ENCODE assay signal across 14 mouse cellular contexts in genomic region chr8:82858541-82859342, GRCm38 (mm10). TPM values are rescaled to one million over a fixed set of nuclear protein-coding genes. Genes with fewer than 3 reads are reported as not detected.
DNase-seq lines count a peak whose midpoint lies in the region; TF ChIP-seq lines count a peak whose summit lies in the region.
"Had no signal": no experiment of that assay in that cellular context is flagged by ENCODE, and none has a peak within 500 bp of the region (broad histone marks: within the 10 kb centered on the region; RNA-seq: fewer than 3 reads in every experiment).

No protein-coding gene starts in this region.

- intact Hi-C loops in gastrocnemius, adult 2 months (cut with DNase I) = no loop called here

- no peak overlapping the region for H3K4me3 ChIP-seq in gastrocnemius, adult 2 months
- no peak overlapping the region for H3K4me3 ChIP-seq in MEL (ENCODE audit: control insufficient read depth in 1 of 2, insufficient read depth in 1 of 2, low read depth in 2 of 2, low read length in 2 of 2)
- H3K4me3 ChIP-seq: hindbrain, embryonic 13.5 days; layer of hippocampus, adult 2 months had no signal

- H3K9ac ChIP-seq in MEL (ENCODE audit: control insufficient read depth, low read depth, low read length, poor library complexity, severe bottlenecking) = no peak overlapping the region
- H3K9ac ChIP-seq: hindbrain, embryonic 13.5 days had no signal

- H3K27ac ChIP-seq in gastrocnemius, adult 2 months = no peak overlapping the region
- H3K27ac ChIP-seq in MEL (ENCODE audit: control insufficient read depth, low read depth, low read length) = no peak overlapping the region
- H3K27ac ChIP-seq: hindbrain, embryonic 13.5 days; layer of hippocampus, adult 2 months; stomach, postnatal 0 days had no signal

- TF ChIP-seq CTCF in gastrocnemius, adult 2 months (IDR thresholded peaks at IDR 0.05) = no peak
- TF ChIP-seq CTCF in MEL (IDR thresholded peaks at IDR 0.05 in 2 of 3, conservative IDR thresholded peaks at IDR 0.05 in 1 of 3; ENCODE audit: control insufficient read depth in 1 of 3, insufficient read depth in 1 of 3, low read depth in 2 of 3, low read length in 3 of 3, poor library complexity in 1 of 3, severe bottlenecking in 1 of 3) = no peak

- no peaks in the 10 kb centered on the region for H3K79me2 ChIP-seq in MEL (ENCODE audit: control insufficient read depth, insufficient read depth, low read length, poor library complexity)

- H3K9me3 ChIP-seq in MEL (replicated peaks; ENCODE audit: insufficient read depth, low read length) = no peaks in the 10 kb centered on the region
- H3K9me3 ChIP-seq: hindbrain, embryonic 13.5 days had no signal

- H3K27me3 ChIP-seq in MEL (ENCODE audit: control insufficient read depth in 1 of 2, insufficient read depth in 2 of 2, low read length in 2 of 2) = no peaks in the 10 kb centered on the region
- H3K27me3 ChIP-seq: CH12.LX; hindbrain, embryonic 13.5 days had no signal

- no peak for TF ChIP-seq POLR2A in MEL (IDR thresholded peaks at IDR 0.05; ENCODE audit: control insufficient read depth in 1 of 2, insufficient read depth in 1 of 2, low read depth in 1 of 2, low read length in 2 of 2, poor library complexity in 1 of 2)

- peaks cover 9 to 13% of the 10 kb centered on the region in 2 experiments for H3K4me1 ChIP-seq in MEL (ENCODE audit: control insufficient read depth in 1 of 2, insufficient read depth in 2 of 2, low read length in 2 of 2)
- H3K4me1 ChIP-seq: hindbrain, embryonic 13.5 days had no signal

- H3K36me3 ChIP-seq in MEL (ENCODE audit: control insufficient read depth in 1 of 2, insufficient read depth in 2 of 2, low read length in 2 of 2) = peaks cover 0 to 12% of the 10 kb centered on the region in 2 experiments; a peak in 2 of 4 replicates
- H3K36me3 ChIP-seq: hindbrain, embryonic 13.5 days had no signal

- no peak for TF ChIP-seq RAD21 in MEL (IDR thresholded peaks at IDR 0.05; ENCODE audit: low read depth, low read length)

- peak; percentile 40 for DNase-seq in gastrocnemius, adult 2 months
- no peak for DNase-seq in gastrocnemius, adult 18-20 months (ENCODE audit: low spot score)
- peak; percentile 9 for DNase-seq in layer of hippocampus, adult 9-11 months
- DNase-seq in layer of hippocampus, postnatal 14 days (ENCODE audit: low spot score in 2 of 2) = no peak
- DNase-seq in MEL (ENCODE audit: low read depth, low spot score) = peak; percentile 61
- peak; percentile 22 for DNase-seq in heart, postnatal 4 days
- DNase-seq in adrenal gland, postnatal 25 days = no peak
- DNase-seq in spleen, adult 18-20 months = no peak
- DNase-seq: adrenal gland, postnatal 14 days; kidney, adult 11 months had no signal

- TF ChIP-seq EP300 in MEL (IDR thresholded peaks at IDR 0.05; ENCODE audit: low read depth in 1 of 2, low read length in 2 of 2) = no peak; a peak in 1 of 4 replicates

TF ChIP-seq in MEL, 35 proteins besides CTCF, POLR2A, EP300 and RAD21:
- TF ChIP-seq POLR2AphosphoS2 (IDR thresholded peaks at IDR 0.05; ENCODE audit: low read length) (no peak), SIN3A (IDR thresholded peaks at IDR 0.05; ENCODE audit: low read length) (peak; percentile 33; the same call in 1 of the 2 replicates), MAZ (IDR thresholded peaks at IDR 0.05; ENCODE audit: low read depth, low read length) (no peak), ZMIZ1 (IDR thresholded peaks at IDR 0.05; ENCODE audit: low read depth, low read length) (no peak), JUND (IDR thresholded peaks at IDR 0.05; ENCODE audit: low read depth, low read length) (no peak), ZNF384 (IDR thresholded peaks at IDR 0.05; ENCODE audit: low read depth, low read length) (peak; percentile 61), ETS1 (IDR thresholded peaks at IDR 0.05; ENCODE audit: low read depth, low read length) (peak; percentile 12; the same call in 1 of the 2 replicates), UBTF (IDR thresholded peaks at IDR 0.05; ENCODE audit: borderline replicate concordance, insufficient read depth, low read depth, low read length) (no peak), KAT2A (conservative IDR thresholded peaks at IDR 0.05; ENCODE audit: low read depth, low read length) (no peak), RCOR1 (IDR thresholded peaks at IDR 0.05; ENCODE audit: low read depth, low read length) (peak; percentile 40; the same call in 1 of the 2 replicates), GABPA (IDR thresholded peaks at IDR 0.05; ENCODE audit: low read depth, low read length) (no peak), CHD2 (IDR thresholded peaks at IDR 0.05; ENCODE audit: low read length) (no peak), ZC3H11A (IDR thresholded peaks at IDR 0.05; ENCODE audit: low read depth, low read length) (no peak), MAFK (IDR thresholded peaks at IDR 0.05; ENCODE audit: borderline replicate concordance, low read depth, low read length) (no peak), MYB (IDR thresholded peaks at IDR 0.05; ENCODE audit: low read depth, low read length) (no peak)

RNA-seq across cellular contexts. Expression of gene Rnf150, which starts 4.4 kb away (rescaled TPM):
- 10 to 100 TPM; 26.0 to 34.8 TPM for total RNA-seq in gastrocnemius, adult 2 months (2021)
- total RNA-seq in gastrocnemius, adult 18-20 months (2021) = 10 to 100 TPM; 37.6 to 41.1 TPM
- 10 to 100 TPM; 36.8 to 39.6 TPM for total RNA-seq in layer of hippocampus, postnatal 14 days (2021)
- total RNA-seq in MEL (2012; rRNA removed) = not detected in 2 replicates
- not detected for polyA plus RNA-seq in MEL (2012; ENCODE audit: insufficient read depth in 1 of 2, insufficient read length in 2 of 2, low read depth in 1 of 2, low replicate concordance in 2 of 2, missing spikeins in 1 of 2)
- total RNA-seq in heart, postnatal 4 days (2021) = 1 to 10 TPM; 8.8 TPM
- total RNA-seq in adrenal gland, postnatal 25 days (2021) = 14.4 and 16.6 TPM in 2 replicates

Comparison
In these comparisons a context has a peak if more than half of its experiments do, and no peak if none do; other contexts are left out.
1. DNase-seq: peak in gastrocnemius, adult 2 months (single experiment), layer of hippocampus, adult 9-11 months (single experiment), MEL (single experiment) and heart, postnatal 4 days (single experiment); none in gastrocnemius, adult 18-20 months (single experiment), layer of hippocampus, postnatal 14 days (0 of 2), adrenal gland, postnatal 25 days (single experiment) and spleen, adult 18-20 months (0 of 2).